Mouse (Mus musculus) layer of hippocampus, adult 2 months (tissue): ENCODE measurements around the gene Klf9. TPM values are rescaled to one million over a fixed set of nuclear protein-coding genes. Genes with fewer than 3 reads are reported as not detected.

ENCODE experiments used
- DNase-seq, 2 experiments: peaks; one replicate each; pipeline ENCODE4 v3.0.0; 2022; ENCODE audit warnings: low spot score in 2 of 2
- H3K27ac ChIP-seq: fragments of 200-600 bp; 2 replicates; pipeline ENCODE4 v1.8.1; 2022
- H3K4me3 ChIP-seq: fragments of 200-600 bp; 2 replicates; pipeline ENCODE4 v1.8.1; 2022; ENCODE audit warnings: mild to moderate bottlenecking
- CTCF ChIP-seq: fragments of 200-600 bp; conservative IDR thresholded peaks from 2 replicates; pipeline ENCODE4 v1.8.1; 2022; ENCODE audit warnings: antibody characterized with exemption, mild to moderate bottlenecking, moderate library complexity
- total RNA-seq, 2 experiments: library from RNA; stranded (reverse); gene quantifications; 2 replicates each; pipeline ENCODE4 v1.2.3; 2021

Klf9 gene
- total RNA-seq, 2 experiments from 2014 or later = 176 to 178 TPM

DNA sequence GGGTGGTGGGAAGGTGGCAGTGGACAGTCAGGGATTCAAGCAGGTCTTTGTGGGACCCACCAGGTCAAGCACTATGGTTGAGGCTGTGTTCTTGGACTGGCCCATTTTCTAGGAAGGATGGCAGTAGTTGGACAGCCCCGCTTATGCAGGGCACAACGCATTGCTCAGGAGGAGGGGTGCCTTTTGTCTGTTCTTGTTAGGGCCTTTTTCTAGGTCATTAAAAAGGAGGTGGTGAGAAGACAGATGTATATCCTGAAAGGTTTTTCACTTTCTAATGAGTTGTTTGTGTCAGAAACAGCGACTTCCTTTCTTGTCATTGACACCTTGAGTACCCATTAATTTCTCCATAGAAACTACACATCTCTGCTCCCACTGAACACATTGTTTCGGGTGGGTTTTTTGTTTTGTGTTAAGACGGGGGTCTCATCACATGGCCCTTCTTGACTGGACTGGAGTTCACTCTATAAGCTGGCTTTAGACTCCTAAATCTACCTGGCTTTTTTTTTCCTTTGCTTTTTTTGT lies 12.6 kb downstream of the Klf9 start:
- TF ChIP-seq CTCF = no peak
- DNase-seq = no peak
- H3K4me3 ChIP-seq = no peak overlapping the region; the same call in 1 of the 2 replicates
- peak overlapping the region; percentile 100 for H3K27ac ChIP-seq

DNA sequence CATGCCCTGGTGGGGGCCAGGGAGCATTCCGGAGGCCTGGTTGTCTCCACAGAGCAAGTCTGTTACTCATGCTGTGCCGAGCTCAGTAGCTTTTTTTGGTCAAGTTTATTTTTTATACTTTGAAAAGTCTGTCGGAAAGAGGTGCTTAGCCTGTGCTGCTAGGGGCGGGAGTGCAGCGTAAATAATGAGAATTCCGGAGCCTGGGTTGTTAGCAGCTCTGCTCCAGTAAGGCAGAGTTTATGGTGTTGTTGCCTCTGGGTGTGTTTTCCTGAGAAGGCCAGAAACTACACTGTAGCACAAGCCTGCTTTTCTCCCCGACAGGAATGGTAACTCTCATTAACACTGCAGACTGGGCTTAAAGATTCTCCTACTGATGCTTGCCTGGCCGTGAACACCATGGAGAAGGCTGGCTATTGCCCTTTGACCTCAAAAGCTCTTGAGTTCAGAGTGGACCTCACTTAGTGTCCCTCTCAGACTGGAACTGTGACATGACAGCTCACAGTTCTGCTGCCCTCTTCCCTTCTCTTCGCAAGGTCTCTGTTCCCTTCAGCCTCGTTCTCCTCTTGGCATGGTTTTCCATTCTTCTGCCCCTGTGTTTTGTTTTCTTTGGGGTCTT lies 18.9 kb downstream of the Klf9 start:
- peak overlapping the region; percentile 47 for H3K27ac ChIP-seq
- TF ChIP-seq CTCF = no peak
- no peak for DNase-seq
- no peak overlapping the region for H3K4me3 ChIP-seq

DNA sequence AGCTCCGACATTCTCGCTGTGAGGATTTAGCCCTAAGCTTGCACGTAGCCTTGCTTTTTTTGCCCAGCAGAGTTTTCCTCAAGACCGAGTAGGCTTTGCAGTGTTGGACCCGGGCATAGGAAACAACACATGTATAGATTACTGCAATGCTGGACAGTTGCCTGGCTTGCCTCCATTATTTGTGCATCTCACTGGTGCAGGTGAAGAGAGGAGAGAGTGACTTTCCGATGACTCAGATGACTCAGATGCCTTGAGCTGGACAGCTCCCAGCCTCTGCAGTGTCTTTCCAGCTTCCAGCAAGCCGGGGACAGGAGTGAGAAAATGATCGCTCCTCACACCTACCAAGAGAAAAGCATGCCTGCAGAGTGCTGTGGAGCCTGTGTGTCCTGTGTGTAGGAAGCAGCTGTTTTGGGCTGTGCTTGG lies 21.4 kb downstream of the Klf9 start:
- TF ChIP-seq CTCF = no peak
- H3K4me3 ChIP-seq = peak overlapping the region; percentile 8; the same call in 1 of the 2 replicates
- peak overlapping the region; percentile 77 for H3K27ac ChIP-seq
- no peak for DNase-seq

- Histone ChIP-seq H3K4me3 (no peak overlapping the region; the same call in 1 of the 2 replicates), H3K27ac (peak overlapping the region; percentile 77)
- TF ChIP-seq CTCF = no peak
These were observed 21.9 kb downstream of the Klf9 start for GRCm38 (mm10) chr19:23162877-23163276.

GRCm38 (mm10) chr19:23163361-23163760 lies 22.3 kb downstream of the Klf9 start:
- no peak for TF ChIP-seq CTCF
- DNase-seq = no peak
- Histone ChIP-seq H3K27ac (peak overlapping the region; percentile 77), H3K4me3 (no peak overlapping the region)

More at GRCm38 (mm10) chr19:23162877-23163276, 21.9 kb downstream of the Klf9 start:
- no peak for DNase-seq

GRCm38 (mm10) chr19:23164651-23165240 lies 23.7 kb downstream of the Klf9 start:
- no peak overlapping the region for H3K4me3 ChIP-seq
- no peak for TF ChIP-seq CTCF
- H3K27ac ChIP-seq = peak overlapping the region; percentile 43; the same call in 1 of the 2 replicates
- DNase-seq = no peak

- Histone ChIP-seq H3K4me3 (no peak overlapping the region), H3K27ac (peak overlapping the region; percentile 46)
- no peak for DNase-seq
- TF ChIP-seq CTCF = no peak
These were observed 25.7 kb downstream of the Klf9 start for GRCm38 (mm10) chr19:23166550-23167284.

GRCm38 (mm10) chr19:23168899-23169658 lies 28.1 kb downstream of the Klf9 start:
- peak overlapping the region; percentile 78 for H3K27ac ChIP-seq
- no peak overlapping the region for H3K4me3 ChIP-seq
- DNase-seq = no peak
- TF ChIP-seq CTCF = no peak

GRCm38 (mm10) chr19:23169659-23170050 lies 28.6 kb downstream of the Klf9 start:
- no peak for TF ChIP-seq CTCF
- no peak for DNase-seq
- Histone ChIP-seq H3K4me3 (no peak overlapping the region), H3K27ac (peak overlapping the region; percentile 78)

GRCm38 (mm10) chr19:23170476-23170875 lies 29.4 kb downstream of the Klf9 start:
- H3K27ac ChIP-seq = peak overlapping the region; percentile 78; the same call in 1 of the 2 replicates
- DNase-seq = no peak
- no peak overlapping the region for H3K4me3 ChIP-seq
- no peak for TF ChIP-seq CTCF

GRCm38 (mm10) chr19:23171136-23171535 lies 30.1 kb downstream of the Klf9 start:
- H3K27ac ChIP-seq = peak overlapping the region; percentile 78; the same call in 1 of the 2 replicates

DNA sequence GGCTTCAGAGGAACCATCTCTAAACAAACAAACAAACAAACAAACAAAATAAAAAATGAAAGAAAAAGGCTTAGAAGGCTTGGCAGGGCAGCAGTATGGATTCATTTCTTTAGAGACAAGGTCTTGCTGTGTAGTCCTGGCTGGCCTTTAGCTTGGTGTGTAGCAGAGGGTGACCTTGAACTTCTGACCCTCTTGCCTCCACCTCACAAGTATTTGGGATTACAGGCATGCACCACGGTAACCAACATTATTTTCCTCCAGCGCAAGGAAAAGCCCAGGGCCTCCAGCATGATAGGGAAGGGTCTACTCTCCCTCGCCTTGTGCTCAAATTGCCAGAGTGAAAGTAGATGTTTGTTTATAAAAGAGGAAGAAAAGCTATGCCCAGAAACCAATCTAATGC lies 34.1 kb downstream of the Klf9 start:
- no peak for TF ChIP-seq CTCF
- no peak overlapping the region for H3K4me3 ChIP-seq
- no peak for DNase-seq

More at GRCm38 (mm10) chr19:23171136-23171535, 30.1 kb downstream of the Klf9 start:
- H3K4me3 ChIP-seq = no peak overlapping the region
- no peak for TF ChIP-seq CTCF
- DNase-seq = no peak

More for the DNA sequence above, 34.1 kb downstream of the Klf9 start:
- H3K27ac ChIP-seq = no peak overlapping the region
